In the genomic region with DNA sequence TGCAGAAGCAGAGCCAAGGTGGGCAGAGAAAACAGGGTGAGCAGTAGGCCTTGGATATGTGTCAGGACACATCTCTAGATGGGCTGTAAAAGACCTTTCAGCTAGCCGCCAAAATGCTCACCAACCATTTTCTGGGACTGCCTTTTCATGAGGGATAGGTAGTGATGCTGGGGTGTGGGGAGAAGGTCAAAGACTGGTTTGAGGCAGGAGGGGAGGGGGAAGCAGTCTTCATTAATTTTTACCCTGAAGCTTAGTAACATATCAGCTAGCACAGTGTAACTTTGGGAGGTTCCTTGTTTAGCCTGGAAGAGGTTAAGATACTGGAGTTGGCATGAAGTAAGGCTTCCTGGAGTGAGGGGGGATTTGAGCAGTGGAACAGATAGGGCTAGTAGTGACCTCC, we compare ENCODE assay signal across 8 mouse cellular contexts. TPM values are rescaled to one million over a fixed set of nuclear protein-coding genes. Genes with fewer than 3 reads are reported as not detected.
DNase-seq lines count a peak whose midpoint lies in the region; ATAC-seq and TF ChIP-seq lines count a peak whose summit lies in the region.

No protein-coding gene starts in this region.

- H3K4me1 ChIP-seq in liver, embryonic 11.5 days (replicated peaks; ENCODE audit: control insufficient read depth, insufficient read depth, low read length) = peaks cover 4% of the 10 kb centered on the region; the same call in 1 of the 2 replicates
- H3K4me1 ChIP-seq in hindbrain, embryonic 15.5 days (replicated peaks) = peaks cover 13% of the 10 kb centered on the region
- H3K4me1 ChIP-seq in limb, embryonic 13.5 days = peaks cover 20% of the 10 kb centered on the region
- peaks cover 19% of the 10 kb centered on the region; the same call in 1 of the 2 replicates for H3K4me1 ChIP-seq in small intestine, adult 2 months (ENCODE audit: control insufficient read depth, insufficient read depth, insufficient read length, low read length)

- H3K9ac ChIP-seq in liver, embryonic 11.5 days (ENCODE audit: low read depth, low read length) = no peak overlapping the region
- no peak overlapping the region for H3K9ac ChIP-seq in hindbrain, embryonic 15.5 days
- no peak overlapping the region for H3K9ac ChIP-seq in limb, embryonic 13.5 days

- no peaks in the 10 kb centered on the region for H3K9me3 ChIP-seq in liver, embryonic 11.5 days (ENCODE audit: control insufficient read depth, low read length)
- H3K9me3 ChIP-seq in hindbrain, embryonic 15.5 days = no peaks in the 10 kb centered on the region
- H3K9me3 ChIP-seq in limb, embryonic 13.5 days = no peaks in the 10 kb centered on the region

- no peak for TF ChIP-seq CTCF in small intestine, adult 2 months (IDR thresholded peaks at IDR 0.05; ENCODE audit: extremely low read depth, insufficient read length, insufficient replicate concordance, low read depth, low read length)

- no peak for DNase-seq in liver, embryonic 11.5 days (ENCODE audit: low spot score)
- no peak for DNase-seq in liver
- no peak for DNase-seq in frontal cortex, adult 2 months (ENCODE audit: extremely low spot score in 1 of 2, low spot score in 1 of 2)
- DNase-seq in adrenal gland, postnatal 14 days = no peak
- no peak for DNase-seq in gastrocnemius, postnatal 14 days

- WGBS in liver, embryonic 11.5 days = 71% methylated on average over 1 of the region's 1 CpGs
- 56% methylated on average over 1 of the region's 1 CpGs for WGBS in hindbrain, embryonic 15.5 days
- WGBS in limb, embryonic 13.5 days = 82% methylated on average over 1 of the region's 1 CpGs
- WGBS in small intestine, adult 2 months = 33% methylated on average over 1 of the region's 1 CpGs

- H3K27ac ChIP-seq in liver, embryonic 11.5 days (ENCODE audit: low read depth, low read length) = no peak overlapping the region
- H3K27ac ChIP-seq in hindbrain, embryonic 15.5 days (replicated peaks) = 0 out of 2 replicates have a peak overlapping the region, but pooled peaks have one; percentile 89
- H3K27ac ChIP-seq in limb, embryonic 13.5 days = no peak overlapping the region
- H3K27ac ChIP-seq in small intestine, adult 2 months (ENCODE audit: insufficient read depth, low read depth, low read length) = peak overlapping the region; percentile 98

- TF ChIP-seq POLR2A in small intestine, adult 2 months (IDR thresholded peaks at IDR 0.05; ENCODE audit: low read depth, low read length) = no peak

- no peaks in the 10 kb centered on the region for H3K36me3 ChIP-seq in liver, embryonic 11.5 days (ENCODE audit: control insufficient read depth, insufficient read depth, low read length)
- H3K36me3 ChIP-seq in hindbrain, embryonic 15.5 days = no peaks in the 10 kb centered on the region
- H3K36me3 ChIP-seq in limb, embryonic 13.5 days = no peaks in the 10 kb centered on the region
- no peaks in the 10 kb centered on the region for H3K36me3 ChIP-seq in small intestine, adult 2 months (ENCODE audit: control insufficient read depth, insufficient read depth, low read length)

- H3K4me2 ChIP-seq in liver, embryonic 11.5 days = peak overlapping the region; percentile 83
- H3K4me2 ChIP-seq in hindbrain, embryonic 15.5 days = peak overlapping the region; percentile 70
- H3K4me2 ChIP-seq in limb, embryonic 13.5 days (replicated peaks) = peak overlapping the region; percentile 82

- H3K4me3 ChIP-seq in liver, embryonic 11.5 days (ENCODE audit: low read depth, low read length) = peak overlapping the region; percentile 68; the same call in 1 of the 2 replicates
- peak overlapping the region; percentile 7; the same call in 1 of the 2 replicates for H3K4me3 ChIP-seq in hindbrain, embryonic 15.5 days
- H3K4me3 ChIP-seq in limb, embryonic 13.5 days = peak overlapping the region; percentile 60
- H3K4me3 ChIP-seq in small intestine, adult 2 months (ENCODE audit: low read depth, low read length) = no peak overlapping the region

- ATAC-seq in liver, embryonic 11.5 days (replicated peaks; ENCODE audit: low FRiP score) = no peak
- no peak for ATAC-seq in hindbrain, embryonic 15.5 days (ENCODE audit: low FRiP score, low read depth)
- ATAC-seq in limb, embryonic 13.5 days (ENCODE audit: low FRiP score, low read depth) = no peak

- intact Hi-C loops in gastrocnemius, postnatal 14 days (cut with DNase I; ENCODE audit: low total_unique reads) = loop anchor here (5.0 kb wide), 1 partner anchor 982 kb away; no protein-coding TSS in a partner anchor

- no peaks in the 10 kb centered on the region for H3K27me3 ChIP-seq in liver, embryonic 11.5 days (replicated peaks; ENCODE audit: control insufficient read depth, insufficient read depth, low read length)
- no peaks in the 10 kb centered on the region for H3K27me3 ChIP-seq in hindbrain, embryonic 15.5 days
- H3K27me3 ChIP-seq in limb, embryonic 13.5 days = no peaks in the 10 kb centered on the region
- H3K27me3 ChIP-seq in small intestine, adult 2 months (ENCODE audit: control insufficient read depth, insufficient read depth, low read length) = no peaks in the 10 kb centered on the region

RNA-seq across cellular contexts. Expression of gene Arhgap18, which starts 21.0 kb away (rescaled TPM):
- polyA plus RNA-seq in liver, embryonic 11.5 days (2014; fragmentation: Nextera tagmentation; extraction: Ambion mirVana) = 17.1 and 17.9 TPM in 2 replicates
- polyA plus RNA-seq in hindbrain, embryonic 15.5 days (2015; fragmentation: Nextera tagmentation; extraction: Ambion mirVana) = 10.2 and 13.7 TPM in 2 replicates
- 21.7 and 23.7 TPM in 2 replicates for polyA plus RNA-seq in limb, embryonic 13.5 days (2015; fragmentation: Nextera tagmentation; extraction: Ambion mirVana)
- polyA plus RNA-seq in small intestine, adult 2 months (2012; rRNA removed) = 0.96 and 2.6 TPM in 2 replicates
- 4.6 and 5.7 TPM in 2 replicates for polyA plus RNA-seq in frontal cortex, adult 2 months (2012; rRNA removed)
- 35.8 and 39.7 TPM in 2 replicates for total RNA-seq in adrenal gland, postnatal 14 days (2021)
- total RNA-seq in gastrocnemius, postnatal 14 days (2021) = 10 to 100 TPM in 1 of 2 experiments, 1 to 10 TPM in 1; 9.3 to 15.5 TPM

Comparison
In these comparisons a context has a peak if more than half of its experiments do, and no peak if none do; other contexts are left out.
1. H3K27ac ChIP-seq: peak in hindbrain, embryonic 15.5 days (single experiment) and small intestine, adult 2 months (single experiment); none in liver, embryonic 11.5 days (single experiment) and limb, embryonic 13.5 days (single experiment).
2. Peak in every context shown above with its lines, with median percentiles within 50 percentile points of each other: H3K4me2 ChIP-seq.